Mouse (Mus musculus): Measurements from ENCODE around the gene Kif1b. TPM values are rescaled to one million over a fixed set of nuclear protein-coding genes. Genes with fewer than 3 reads are reported as not detected.

The Kif1b gene
- total RNA-seq, 2 experiments from 2014 or later: 4.6 to 8.0 TPM

DNA sequence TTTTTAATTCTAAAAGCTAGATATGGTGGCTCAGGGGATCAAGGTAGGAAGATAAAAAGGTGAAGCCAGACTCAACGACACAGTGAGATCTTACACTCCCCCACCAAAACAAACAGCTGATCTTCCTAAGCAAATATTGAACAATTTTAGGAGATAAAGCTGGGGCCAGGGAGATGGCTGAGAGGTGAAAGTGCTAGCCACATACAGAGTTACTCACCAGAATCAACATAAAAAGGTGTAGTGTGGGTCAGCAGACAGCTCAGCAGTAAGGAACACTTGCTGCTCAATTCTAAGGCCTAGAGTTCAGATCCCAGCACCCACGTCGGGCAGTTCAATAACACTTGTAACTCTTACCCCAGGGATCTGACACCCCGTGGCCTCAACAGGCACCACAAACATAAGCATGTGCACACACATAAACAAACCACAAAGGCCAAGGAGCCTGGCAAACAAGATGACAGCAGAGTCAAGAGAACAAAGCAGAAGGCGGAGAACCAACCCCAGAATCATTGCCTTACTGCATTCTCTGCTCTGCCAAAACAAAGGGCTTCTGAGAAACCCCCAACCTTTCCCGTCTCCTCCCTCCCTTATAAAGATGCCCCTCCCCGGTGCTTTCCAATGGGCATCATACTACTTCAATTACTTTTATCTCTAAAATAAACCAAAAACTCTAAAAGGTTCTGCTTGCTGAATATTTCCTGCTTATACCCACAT, 25.3 kb downstream of the Kif1b start:
- no peak for ATAC-seq (replicated peaks; ENCODE audit: low FRiP score, poor library complexity, severe bottlenecking)

DNA sequence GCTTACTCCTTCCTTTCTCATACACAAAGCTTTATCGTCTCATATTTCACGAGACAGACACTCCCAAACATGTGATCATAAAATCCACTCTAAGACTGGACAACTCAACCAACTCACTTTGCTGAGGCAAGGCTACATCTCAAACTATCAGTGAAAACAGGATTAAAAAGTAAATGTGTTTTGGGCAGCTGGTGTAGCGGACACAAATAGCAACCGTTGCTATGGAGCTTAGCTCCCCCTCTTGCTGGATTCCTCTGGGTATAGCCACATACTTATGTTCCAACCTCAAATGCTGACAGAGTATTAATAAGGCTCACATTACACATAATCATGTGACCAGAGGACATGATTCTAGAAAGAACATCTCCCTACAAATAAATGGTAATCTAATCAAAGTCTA, 29.9 kb downstream of the Kif1b start:
- no peak for ATAC-seq (replicated peaks; ENCODE audit: low FRiP score, poor library complexity, severe bottlenecking)

DNA sequence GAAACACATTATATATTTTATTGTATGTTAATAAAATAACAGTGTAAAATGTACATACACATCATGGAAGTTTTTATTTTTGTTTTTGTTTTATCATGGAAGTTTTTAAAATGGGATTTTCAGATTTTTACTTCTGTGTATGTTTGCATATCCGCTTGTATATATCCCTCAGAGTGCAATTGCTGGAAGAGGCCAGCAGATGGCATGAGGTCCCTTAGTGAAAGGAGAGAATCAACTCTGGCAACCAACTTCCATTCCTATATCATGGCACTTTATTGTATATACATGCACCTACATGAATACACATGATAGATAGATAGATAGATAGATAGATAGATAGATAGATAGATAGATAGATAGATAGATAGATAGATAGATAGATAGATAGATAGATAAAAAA, 34.4 kb downstream of the Kif1b start:
- ATAC-seq (replicated peaks; ENCODE audit: low FRiP score, poor library complexity, severe bottlenecking): no peak

DNA sequence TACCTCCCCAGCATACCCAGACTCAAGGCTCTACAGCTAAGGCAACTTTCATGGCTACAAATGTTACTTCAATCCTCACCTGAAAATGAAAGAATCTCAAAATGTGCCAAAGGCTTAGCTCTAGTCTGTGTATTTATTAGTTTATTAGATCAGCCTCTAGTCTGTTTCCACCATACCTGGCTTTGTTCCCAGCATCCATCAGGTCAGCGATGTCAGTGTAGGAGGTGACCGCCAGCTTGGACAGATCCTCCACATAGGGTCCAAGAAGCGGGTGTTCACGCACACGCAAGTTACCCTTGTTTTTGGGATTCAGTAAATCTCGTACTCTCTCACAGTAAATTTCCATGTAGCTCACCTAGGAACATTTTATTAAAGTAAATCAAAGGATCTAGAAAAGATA, 37.0 kb downstream of the Kif1b start:
- no peak for ATAC-seq (replicated peaks; ENCODE audit: low FRiP score, poor library complexity, severe bottlenecking)

DNA sequence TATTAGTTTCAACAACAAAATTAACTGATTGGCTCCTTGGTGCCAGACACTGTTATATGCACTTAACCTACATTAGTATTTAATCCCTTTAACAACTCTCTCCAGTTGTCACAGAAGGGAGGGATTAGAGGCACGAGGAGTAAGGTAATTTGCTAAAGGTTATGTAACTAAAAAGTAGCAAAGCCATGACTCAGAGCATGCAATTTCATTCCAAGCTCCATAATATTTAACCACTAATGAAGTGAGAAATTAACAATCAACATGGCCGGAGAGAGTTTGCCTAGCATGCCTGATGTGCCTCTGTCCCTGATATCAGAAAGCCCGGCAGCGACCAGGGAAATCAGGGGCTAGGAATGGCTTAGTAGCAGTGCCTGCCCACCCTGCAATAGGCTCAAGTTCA, 38.5 kb downstream of the Kif1b start:
- no peak for ATAC-seq (replicated peaks; ENCODE audit: low FRiP score, poor library complexity, severe bottlenecking)

DNA sequence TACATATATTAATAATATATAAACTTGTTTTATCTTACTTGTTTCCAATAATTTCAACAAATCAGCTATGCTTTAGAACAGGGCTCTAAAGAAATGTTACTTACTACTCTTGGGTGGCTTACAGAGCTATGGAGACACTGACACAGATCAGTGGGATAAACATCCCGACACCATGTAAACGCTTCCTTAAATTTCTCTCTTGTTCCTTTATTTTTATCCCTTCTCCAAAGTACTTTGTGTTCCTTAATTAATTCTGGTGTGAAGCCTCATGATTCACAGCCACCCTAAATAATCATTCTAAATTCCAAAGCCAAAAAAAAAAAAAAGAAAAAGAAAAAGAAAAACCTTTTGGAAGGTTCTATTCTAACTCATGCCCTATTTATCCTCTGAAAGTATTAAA, 42.6 kb downstream of the Kif1b start:
- ATAC-seq (replicated peaks; ENCODE audit: low FRiP score, poor library complexity, severe bottlenecking): no peak

DNA sequence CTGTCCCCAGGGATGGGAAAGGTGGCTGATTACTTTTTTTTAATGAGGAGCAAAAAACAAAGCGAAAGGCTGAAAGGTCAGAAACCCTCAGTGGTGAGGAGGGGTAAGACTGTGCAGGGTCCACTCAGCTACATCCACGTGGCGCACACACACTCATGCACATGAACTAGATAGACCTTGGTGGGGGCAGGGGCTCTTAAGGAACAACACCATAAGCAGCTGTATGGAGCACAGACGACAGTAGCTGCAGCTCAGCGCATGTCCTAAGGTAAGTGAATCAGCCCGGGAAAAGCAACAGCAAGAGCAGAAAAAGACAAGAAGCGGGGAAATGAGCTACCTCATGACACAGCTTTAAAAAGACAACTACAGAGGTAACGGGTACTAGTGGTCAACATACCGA, 44.3 kb downstream of the Kif1b start:
- ATAC-seq (replicated peaks; ENCODE audit: low FRiP score, poor library complexity, severe bottlenecking): no peak

DNA sequence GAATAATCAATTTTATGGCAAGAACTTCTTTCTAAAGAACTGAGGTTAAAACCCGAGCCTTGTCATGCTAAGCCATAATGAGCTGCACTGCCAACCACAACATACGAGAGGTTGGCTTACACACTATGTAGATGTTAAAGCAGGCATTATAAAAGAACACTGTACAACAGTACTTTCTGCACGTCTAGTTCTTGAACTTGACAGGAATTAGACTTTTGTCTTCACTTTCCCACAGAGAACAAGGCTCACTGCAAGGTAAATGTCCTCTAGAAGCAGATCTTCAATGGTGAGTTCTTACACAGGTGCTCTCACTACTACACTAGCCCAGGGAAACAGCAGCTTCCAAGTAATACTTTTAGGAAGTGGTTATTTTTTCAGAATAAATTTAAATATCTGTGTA, 46.0 kb downstream of the Kif1b start:
- ATAC-seq (replicated peaks; ENCODE audit: low FRiP score, poor library complexity, severe bottlenecking): no peak

DNA sequence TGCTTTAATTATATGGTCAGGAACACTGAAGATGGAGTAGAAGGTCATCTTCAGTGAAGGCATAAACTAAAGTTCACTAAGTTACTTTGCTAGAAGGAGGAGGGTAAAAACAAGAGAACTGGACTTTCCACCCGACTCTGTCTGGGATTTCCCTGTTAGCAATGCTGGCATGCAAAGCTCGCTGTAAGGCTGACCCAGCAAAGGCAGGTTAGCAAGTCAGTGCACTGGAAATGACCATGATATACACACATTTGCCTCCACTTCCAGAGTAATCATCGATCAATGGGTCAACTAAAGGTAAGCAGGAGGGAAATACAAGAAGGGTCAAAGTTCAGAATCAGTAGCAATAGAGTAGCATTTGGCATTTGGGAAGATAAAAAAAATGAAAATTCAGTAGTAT, 46.6 kb downstream of the Kif1b start:
- ATAC-seq (replicated peaks; ENCODE audit: low FRiP score, poor library complexity, severe bottlenecking): no peak

DNA sequence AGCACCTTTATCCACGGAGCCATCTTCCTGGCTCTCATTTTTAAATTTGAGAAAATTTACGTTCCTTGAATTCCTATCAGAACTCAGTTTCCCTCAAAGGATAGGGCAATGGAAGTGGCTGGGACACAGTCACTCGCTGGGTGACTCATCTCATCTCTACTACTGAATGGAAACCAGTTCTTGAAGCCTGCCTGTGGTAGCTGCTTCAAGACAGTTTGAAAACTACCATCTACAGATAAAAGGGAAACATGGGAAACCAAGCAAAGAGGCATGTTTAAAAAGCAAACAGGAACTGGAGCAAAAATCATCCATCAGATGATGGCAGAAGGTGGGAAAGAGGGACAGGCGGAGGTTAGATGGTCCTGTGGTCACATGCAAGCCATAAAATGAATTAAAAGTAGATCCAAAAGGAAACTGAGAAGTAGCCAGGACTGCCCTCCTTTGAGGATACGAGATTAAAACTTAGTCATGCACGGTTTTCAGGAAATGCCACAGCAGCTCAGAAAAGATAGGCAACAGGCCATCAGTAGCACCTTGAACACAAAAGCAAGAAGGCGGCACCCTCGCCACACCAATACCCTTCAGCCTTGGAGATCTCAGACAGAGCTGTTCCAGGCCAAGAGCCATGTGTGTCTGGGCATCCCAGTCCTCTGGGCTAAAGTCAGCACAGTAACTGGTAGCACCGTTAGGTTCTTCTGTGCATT, 48.0 kb downstream of the Kif1b start:
- ATAC-seq (replicated peaks; ENCODE audit: low FRiP score, poor library complexity, severe bottlenecking): no peak

DNA sequence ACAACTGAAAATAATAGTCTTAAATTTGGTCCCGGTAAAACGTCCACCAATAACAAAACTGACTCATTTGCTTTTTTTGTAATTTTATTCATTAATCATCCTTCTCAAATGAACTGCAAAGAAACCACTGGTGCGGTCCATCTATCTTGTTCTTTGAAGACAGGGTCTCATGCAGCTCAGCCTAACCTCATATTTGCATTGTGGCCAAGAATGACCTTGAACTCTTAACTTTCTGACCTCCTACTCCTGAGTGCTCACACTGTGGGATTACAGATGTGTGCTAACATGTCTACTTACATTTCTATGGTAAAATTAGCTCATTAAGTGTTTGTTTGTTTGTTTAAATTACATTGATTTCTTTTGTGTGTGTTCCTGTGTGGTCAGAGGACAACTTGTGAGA, 48.6 kb downstream of the Kif1b start:
- no peak for ATAC-seq (replicated peaks; ENCODE audit: low FRiP score, poor library complexity, severe bottlenecking)

DNA sequence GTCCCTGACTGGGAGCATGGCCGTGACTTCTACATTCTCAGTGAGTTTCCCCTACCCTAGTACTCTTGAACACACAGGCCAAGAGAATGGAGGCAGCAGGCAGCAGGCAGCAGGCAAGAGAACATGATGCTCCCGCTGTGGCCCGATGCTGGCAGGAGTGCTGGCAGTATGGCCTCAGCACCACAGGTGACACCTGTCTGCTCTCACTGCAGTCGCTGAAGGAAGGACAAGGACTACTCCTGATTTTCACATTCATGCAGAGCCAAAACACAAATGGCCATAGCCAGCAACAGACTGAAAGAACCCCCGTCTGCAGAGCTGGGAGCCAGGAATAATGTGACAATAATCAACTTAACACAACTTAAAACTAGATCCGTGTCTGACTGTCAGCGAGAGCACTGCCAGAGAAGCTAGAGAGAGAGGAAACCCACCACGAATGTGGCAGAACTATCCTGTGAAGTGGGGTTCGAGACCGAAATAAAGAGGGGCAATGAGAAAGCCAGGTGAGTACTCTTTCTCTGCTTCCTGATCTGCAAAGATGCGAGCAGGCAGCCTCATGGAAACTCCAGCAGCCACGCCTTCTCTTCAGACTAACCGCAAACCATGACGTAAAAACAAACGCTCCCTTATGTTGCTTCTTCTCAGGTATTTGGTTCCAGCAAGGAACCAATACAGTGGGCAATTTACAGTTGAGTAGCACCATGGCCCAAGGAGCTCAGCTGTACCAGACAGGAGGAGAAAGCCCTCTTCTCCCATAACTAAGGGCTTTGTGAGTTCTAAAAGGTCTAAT, 50.8 kb downstream of the Kif1b start:
- no peak for ATAC-seq (replicated peaks; ENCODE audit: low FRiP score, poor library complexity, severe bottlenecking)

DNA sequence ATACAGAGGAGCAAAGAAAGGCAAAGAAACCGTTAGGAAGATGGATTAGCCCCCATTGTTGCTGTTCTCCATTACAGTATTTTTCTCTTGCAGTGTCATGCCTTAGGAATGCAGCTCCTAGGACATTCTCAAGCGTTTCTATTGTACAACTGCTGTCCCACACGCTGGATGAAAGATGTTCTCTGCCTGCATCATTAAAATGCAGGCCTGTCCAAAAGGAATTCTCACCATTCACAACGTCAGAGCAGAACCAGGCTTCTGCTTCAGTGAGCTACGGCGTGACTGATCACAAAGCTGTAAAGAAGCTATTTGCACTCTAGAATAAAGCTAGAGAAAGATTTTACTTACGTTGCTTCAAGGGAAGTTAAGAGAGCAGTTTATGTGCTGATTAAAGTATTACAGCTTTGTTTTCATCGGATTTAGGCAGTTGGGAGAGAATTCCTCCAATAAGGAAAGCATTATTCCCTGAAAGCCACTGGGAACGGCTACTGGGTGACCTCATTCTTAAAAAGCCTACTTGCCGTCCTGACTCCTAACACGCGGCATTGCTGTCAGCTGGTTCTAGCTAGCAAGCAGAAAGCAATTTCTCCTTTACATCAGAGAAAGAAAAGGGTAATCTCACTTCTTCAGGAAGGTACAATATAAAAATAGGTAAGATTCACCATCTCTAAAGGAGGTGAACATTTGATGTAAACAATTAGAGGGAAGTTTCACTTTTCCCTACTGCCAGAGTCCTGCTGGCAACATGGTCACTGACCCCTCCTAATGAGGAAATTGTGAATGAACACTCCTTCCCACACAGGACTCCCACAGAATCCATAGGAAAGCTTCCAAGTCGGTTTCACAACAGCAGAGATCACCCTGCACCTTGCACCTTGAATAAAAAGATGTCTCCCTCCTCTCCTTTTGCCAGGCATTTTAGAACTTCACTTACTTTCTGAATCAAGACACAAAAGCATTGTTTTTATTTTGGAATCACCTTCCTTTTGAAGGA, 51.9 kb downstream of the Kif1b start:
- no peak for ATAC-seq (replicated peaks; ENCODE audit: low FRiP score, poor library complexity, severe bottlenecking)

DNA sequence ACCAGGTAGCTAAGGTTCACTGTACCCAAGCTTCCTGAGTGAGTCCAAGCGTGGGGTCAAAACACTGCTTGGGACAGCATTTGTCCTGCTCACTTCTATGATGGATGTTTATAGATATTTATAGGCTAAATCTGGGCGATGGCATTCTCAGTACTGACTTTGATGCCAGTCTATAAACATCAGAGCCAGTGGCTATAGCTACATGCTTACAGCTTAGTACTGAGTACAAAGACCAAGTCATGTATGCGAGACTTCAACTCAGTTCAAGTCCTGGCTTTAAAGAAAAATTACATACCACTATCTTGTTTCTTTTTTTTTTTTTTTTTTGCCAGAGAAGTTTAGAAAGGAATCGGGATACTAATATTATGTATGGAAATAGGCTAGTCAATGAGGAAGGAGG, 52.7 kb downstream of the Kif1b start:
- ATAC-seq (replicated peaks; ENCODE audit: low FRiP score, poor library complexity, severe bottlenecking): no peak

DNA sequence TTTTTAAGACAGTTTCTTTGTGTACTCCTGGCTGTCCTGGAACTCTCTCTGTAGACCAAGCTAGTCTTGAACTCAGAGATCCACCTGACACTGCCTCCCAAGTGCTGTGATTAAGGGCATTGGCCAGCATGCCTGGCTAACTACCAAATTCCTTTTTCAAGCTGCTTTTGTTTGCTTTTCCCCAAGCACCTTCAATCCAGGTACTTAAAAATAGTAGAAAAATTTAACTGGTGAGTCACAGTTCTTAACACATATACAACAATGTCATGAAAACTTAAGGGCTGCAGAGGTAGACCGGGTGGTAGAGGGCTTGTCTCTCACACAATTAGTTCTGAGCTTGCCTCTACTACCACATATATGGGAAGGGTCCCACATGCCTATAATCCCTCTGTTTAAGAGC, 58.2 kb downstream of the Kif1b start:
- ATAC-seq (replicated peaks; ENCODE audit: low FRiP score, poor library complexity, severe bottlenecking): no peak

DNA sequence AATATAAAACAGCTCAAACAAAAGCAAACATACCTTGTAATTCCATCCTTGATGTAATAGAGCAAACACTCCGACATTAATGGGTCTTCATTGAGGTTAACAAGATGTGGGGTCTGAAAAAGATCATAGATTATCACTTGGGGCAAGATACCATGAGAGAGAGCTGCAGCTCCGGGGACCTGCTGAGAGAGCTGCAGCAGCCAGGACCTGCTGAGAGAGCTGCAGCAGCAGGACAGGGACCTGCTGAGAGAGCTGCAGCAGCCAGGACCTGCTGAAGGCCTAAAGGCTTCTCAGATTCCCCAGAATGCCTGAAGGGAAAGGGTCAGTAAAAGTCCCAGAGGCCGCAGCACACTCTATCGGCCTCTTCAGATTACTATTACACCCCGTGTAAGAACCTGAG, 59.7 kb downstream of the Kif1b start:
- no peak for ATAC-seq (replicated peaks; ENCODE audit: low FRiP score, poor library complexity, severe bottlenecking)

DNA sequence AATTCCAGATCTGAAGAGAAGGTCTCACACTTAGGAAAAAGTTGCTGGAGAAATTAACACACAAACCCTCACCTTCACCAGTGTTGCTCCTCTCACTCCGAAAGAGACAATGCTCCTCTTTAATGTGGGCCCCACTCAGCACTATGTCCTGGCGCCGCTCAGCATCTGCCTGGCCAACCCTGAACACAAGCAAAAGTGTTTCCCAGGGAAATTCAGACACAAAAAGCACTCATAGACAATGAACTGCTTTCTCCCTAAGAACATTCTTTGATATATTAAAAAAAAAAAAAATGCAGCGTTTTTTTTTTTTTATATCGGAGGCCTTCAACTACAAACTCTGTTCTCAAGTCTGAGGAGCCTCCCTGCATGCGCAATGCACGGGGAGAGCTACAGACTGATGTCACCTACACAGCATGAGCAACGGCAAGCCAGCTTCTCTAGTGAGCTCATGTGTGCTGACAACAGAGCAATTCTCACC, 60.3 kb downstream of the Kif1b start:
- no peak for ATAC-seq (replicated peaks; ENCODE audit: low FRiP score, poor library complexity, severe bottlenecking)

DNA sequence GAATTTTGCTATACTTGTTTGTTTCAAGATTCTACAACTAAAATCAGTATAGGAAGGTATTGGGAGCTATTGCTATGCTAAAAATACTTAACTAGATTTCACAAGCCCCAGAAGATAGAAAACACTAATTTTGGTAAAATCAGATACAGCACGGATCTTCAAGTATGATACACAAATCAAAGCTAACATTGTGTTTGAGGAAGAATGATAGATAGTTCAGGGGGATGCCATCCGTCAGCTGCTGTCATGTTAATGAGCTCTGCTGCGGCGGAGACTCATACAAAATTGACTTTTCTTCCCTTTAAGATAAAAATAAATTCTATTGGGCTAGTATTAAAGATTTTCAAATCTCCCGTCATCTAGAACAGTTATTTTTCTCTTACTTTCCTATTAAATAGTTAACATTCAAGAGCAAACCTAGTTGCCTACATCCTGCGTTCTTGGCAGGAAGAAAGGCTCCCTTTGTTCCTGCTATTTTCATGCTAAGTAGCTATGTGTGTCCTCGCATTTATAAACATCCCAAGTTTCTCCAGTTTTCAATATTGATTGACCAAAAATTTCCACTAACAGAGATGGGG, 60.8 kb downstream of the Kif1b start:
- no peak for ATAC-seq (replicated peaks; ENCODE audit: low FRiP score, poor library complexity, severe bottlenecking)

DNA sequence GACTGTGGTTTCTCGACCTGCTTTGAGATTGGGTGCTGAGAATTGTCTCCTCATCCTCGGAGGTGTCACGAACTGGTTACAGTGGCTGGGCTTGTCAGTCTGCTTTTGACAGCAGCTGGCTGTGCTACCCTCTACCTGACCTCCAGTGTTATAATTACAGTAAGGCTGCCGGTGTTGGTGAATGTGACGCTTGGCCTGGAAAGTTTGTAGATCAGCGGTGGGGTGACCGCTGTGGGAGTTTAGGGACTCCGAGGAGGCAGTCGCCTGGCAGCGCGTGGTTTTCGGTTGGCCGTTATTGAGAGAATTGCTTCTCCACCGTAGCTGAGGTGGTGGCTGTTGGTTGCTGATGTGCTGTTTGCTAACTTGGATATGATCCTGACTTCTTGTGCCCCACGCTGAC, 70.5 kb downstream of the Kif1b start:
- no peak for ATAC-seq (replicated peaks; ENCODE audit: low FRiP score, poor library complexity, severe bottlenecking)

Measured in erythroid progenitor cell, adult 5-6 weeks (primary cell).